Mouse (Mus musculus): ENCODE data around the gene Kif5c. TPM values are rescaled to one million over a fixed set of nuclear protein-coding genes. Genes with fewer than 3 reads are reported as not detected.

The Kif5c gene
- polyA plus RNA-seq, 1 experiment: not detected

DNA sequence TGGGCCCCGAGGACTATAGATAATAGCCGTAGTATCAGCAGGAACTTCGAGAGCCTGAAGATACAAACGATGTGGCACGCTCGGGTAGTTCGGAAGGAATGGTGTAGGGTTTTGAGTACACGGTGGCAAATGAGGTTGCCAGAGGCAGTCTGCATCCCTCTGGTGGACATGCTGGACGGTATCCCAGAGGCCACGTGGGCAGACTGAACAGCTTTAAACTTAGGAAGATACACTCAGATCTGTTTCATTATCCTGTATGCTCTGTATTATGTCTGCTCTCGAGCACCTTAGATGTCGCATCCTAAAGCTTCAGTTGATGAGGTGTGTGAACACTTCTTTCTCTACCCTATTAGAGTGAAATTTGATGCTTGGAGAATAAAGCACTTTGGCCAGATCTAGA, 56.9 kb downstream of the Kif5c start:
- TF ChIP-seq GATA1 (IDR thresholded peaks at IDR 0.05; ENCODE audit: low read length) (no peak), TAL1 (IDR thresholded peaks at IDR 0.05; ENCODE audit: low read length) (no peak)
- Histone ChIP-seq H3K36me3 (ENCODE audit: control insufficient read depth) (no peaks in the 10 kb centered on the region), H3K4me3 (replicated peaks) (no peak overlapping the region), H3K9me3 (ENCODE audit: control insufficient read depth, low read length) (no peaks in the 10 kb centered on the region), H3K4me1 (ENCODE audit: control insufficient read depth) (no peaks in the 10 kb centered on the region), H3K27me3 (ENCODE audit: control insufficient read depth) (no peaks in the 10 kb centered on the region)

GRCm38 (mm10) chr2:49678386-49678785, 59.3 kb downstream of the Kif5c start:
- no peaks in the 10 kb centered on the region for H3K4me1 ChIP-seq (ENCODE audit: control insufficient read depth)
- no peaks in the 10 kb centered on the region for H3K9me3 ChIP-seq (ENCODE audit: control insufficient read depth, low read length)
- no peaks in the 10 kb centered on the region for H3K36me3 ChIP-seq (ENCODE audit: control insufficient read depth)
- no peaks in the 10 kb centered on the region for H3K27me3 ChIP-seq (ENCODE audit: control insufficient read depth)
- no peak for TF ChIP-seq GATA1 (IDR thresholded peaks at IDR 0.05; ENCODE audit: low read length)
- TF ChIP-seq TAL1 (IDR thresholded peaks at IDR 0.05; ENCODE audit: low read length): no peak
- no peak overlapping the region for H3K4me3 ChIP-seq (replicated peaks)

DNA sequence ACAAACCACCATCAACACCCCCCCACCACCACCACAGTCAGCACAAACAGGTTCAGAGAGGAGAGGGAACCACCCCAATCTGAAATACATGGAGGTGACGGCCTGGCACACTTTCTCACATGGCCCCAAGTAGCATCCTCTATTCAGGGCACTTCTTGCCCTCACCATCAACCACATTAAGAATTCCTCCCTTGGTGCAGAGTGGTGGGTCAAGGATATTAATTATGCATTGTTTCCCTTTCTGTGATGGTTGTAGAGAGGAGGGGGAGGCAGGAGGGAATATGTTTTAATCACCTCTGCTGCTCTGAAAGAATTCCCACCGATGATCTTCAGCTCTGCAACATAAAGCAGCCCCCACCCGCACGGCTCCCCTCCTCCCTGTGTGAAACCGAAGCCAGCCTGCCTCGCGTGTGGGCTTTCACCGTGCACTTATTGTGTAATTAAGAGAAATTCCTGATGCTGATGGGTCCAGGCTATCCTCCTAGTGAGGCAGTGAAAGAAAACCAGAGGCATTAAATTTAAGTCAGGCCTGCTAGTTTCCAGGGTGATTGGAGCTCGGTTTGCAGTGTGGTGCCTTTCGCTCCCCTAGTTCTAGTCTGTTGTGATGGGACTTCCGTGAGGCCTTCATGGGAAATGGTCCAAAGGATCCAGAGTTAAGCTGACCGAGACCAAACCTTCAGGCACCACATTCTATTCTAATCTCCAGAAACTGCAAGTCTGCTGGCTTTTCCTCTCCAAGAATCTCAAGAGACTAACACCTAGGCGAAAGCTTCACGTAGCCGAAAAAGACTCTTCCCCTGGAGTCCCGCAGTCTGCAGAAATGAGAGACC, 60.3 kb downstream of the Kif5c start:
- Histone ChIP-seq H3K9me3 (ENCODE audit: control insufficient read depth, low read length) (no peaks in the 10 kb centered on the region), H3K36me3 (ENCODE audit: control insufficient read depth) (no peaks in the 10 kb centered on the region), H3K4me1 (ENCODE audit: control insufficient read depth) (no peaks in the 10 kb centered on the region), H3K4me3 (replicated peaks) (no peak overlapping the region), H3K27me3 (ENCODE audit: control insufficient read depth) (no peaks in the 10 kb centered on the region)
- no peak for TF ChIP-seq GATA1 (IDR thresholded peaks at IDR 0.05; ENCODE audit: low read length)
- TF ChIP-seq TAL1 (IDR thresholded peaks at IDR 0.05; ENCODE audit: low read length): no peak

GRCm38 (mm10) chr2:49682754-49683153, 63.7 kb downstream of the Kif5c start:
- Histone ChIP-seq H3K4me1 (ENCODE audit: control insufficient read depth) (no peaks in the 10 kb centered on the region), H3K36me3 (ENCODE audit: control insufficient read depth) (no peaks in the 10 kb centered on the region), H3K9me3 (ENCODE audit: control insufficient read depth, low read length) (no peaks in the 10 kb centered on the region), H3K4me3 (replicated peaks) (no peak overlapping the region), H3K27me3 (ENCODE audit: control insufficient read depth) (no peaks in the 10 kb centered on the region)
- TF ChIP-seq TAL1 (IDR thresholded peaks at IDR 0.05; ENCODE audit: low read length) (no peak), GATA1 (IDR thresholded peaks at IDR 0.05; ENCODE audit: low read length) (no peak)

- no peak overlapping the region for H3K4me3 ChIP-seq (replicated peaks)
- no peaks in the 10 kb centered on the region for H3K9me3 ChIP-seq (ENCODE audit: control insufficient read depth, low read length)
- no peak for TF ChIP-seq TAL1 (IDR thresholded peaks at IDR 0.05; ENCODE audit: low read length)
- H3K36me3 ChIP-seq (ENCODE audit: control insufficient read depth): no peaks in the 10 kb centered on the region
- H3K27me3 ChIP-seq (ENCODE audit: control insufficient read depth): no peaks in the 10 kb centered on the region
- H3K4me1 ChIP-seq (ENCODE audit: control insufficient read depth): no peaks in the 10 kb centered on the region
Measured at GRCm38 (mm10) chr2:49684808-49685207, 65.7 kb downstream of the Kif5c start.

GRCm38 (mm10) chr2:49690421-49690826, 71.3 kb downstream of the Kif5c start:
- H3K9me3 ChIP-seq (ENCODE audit: control insufficient read depth, low read length): no peaks in the 10 kb centered on the region
- H3K4me3 ChIP-seq (replicated peaks): no peak overlapping the region
- TF ChIP-seq TAL1 (IDR thresholded peaks at IDR 0.05; ENCODE audit: low read length): no peak
- no peak for TF ChIP-seq GATA1 (IDR thresholded peaks at IDR 0.05; ENCODE audit: low read length)
- no peaks in the 10 kb centered on the region for H3K36me3 ChIP-seq (ENCODE audit: control insufficient read depth)
- H3K27me3 ChIP-seq (ENCODE audit: control insufficient read depth): no peaks in the 10 kb centered on the region
- no peaks in the 10 kb centered on the region for H3K4me1 ChIP-seq (ENCODE audit: control insufficient read depth)

DNA sequence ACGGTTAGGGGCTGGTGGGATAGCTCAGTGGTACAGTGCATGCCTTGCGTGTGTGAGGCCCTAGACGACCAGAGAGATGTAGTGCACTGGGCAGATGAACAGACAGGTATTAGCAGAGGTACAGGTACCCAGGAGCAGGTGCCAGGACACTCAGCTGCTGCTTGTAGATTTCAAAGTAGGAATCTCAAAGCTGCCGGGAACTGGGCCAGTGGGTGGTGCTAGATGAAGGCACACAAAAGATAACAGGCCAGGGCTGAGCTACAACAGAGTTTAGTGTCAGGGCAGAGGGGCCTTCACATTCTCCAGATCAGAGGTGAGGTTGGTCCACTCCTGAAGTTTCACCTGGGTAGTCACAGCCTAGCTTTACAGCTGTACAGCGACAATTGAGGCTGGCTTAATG, 72.3 kb downstream of the Kif5c start:
- TF ChIP-seq TAL1 (IDR thresholded peaks at IDR 0.05; ENCODE audit: low read length) (no peak), GATA1 (IDR thresholded peaks at IDR 0.05; ENCODE audit: low read length) (no peak)
- H3K9me3 ChIP-seq (ENCODE audit: control insufficient read depth, low read length): no peaks in the 10 kb centered on the region
- no peaks in the 10 kb centered on the region for H3K4me1 ChIP-seq (ENCODE audit: control insufficient read depth)
- no peaks in the 10 kb centered on the region for H3K27me3 ChIP-seq (ENCODE audit: control insufficient read depth)
- no peak overlapping the region for H3K4me3 ChIP-seq (replicated peaks)
- H3K36me3 ChIP-seq (ENCODE audit: control insufficient read depth): no peaks in the 10 kb centered on the region

GRCm38 (mm10) chr2:49694727-49695126, 75.6 kb downstream of the Kif5c start:
- H3K4me3 ChIP-seq (replicated peaks): no peak overlapping the region
- H3K9me3 ChIP-seq (ENCODE audit: control insufficient read depth, low read length): no peaks in the 10 kb centered on the region
- no peaks in the 10 kb centered on the region for H3K4me1 ChIP-seq (ENCODE audit: control insufficient read depth)
- H3K27me3 ChIP-seq (ENCODE audit: control insufficient read depth): no peaks in the 10 kb centered on the region
- TF ChIP-seq GATA1 (IDR thresholded peaks at IDR 0.05; ENCODE audit: low read length): no peak
- no peak for TF ChIP-seq TAL1 (IDR thresholded peaks at IDR 0.05; ENCODE audit: low read length)
- no peaks in the 10 kb centered on the region for H3K36me3 ChIP-seq (ENCODE audit: control insufficient read depth)

GRCm38 (mm10) chr2:49695461-49695860, 76.4 kb downstream of the Kif5c start:
- H3K9me3 ChIP-seq (ENCODE audit: control insufficient read depth, low read length): no peaks in the 10 kb centered on the region
- H3K36me3 ChIP-seq (ENCODE audit: control insufficient read depth): no peaks in the 10 kb centered on the region
- H3K27me3 ChIP-seq (ENCODE audit: control insufficient read depth): no peaks in the 10 kb centered on the region
- no peak for TF ChIP-seq GATA1 (IDR thresholded peaks at IDR 0.05; ENCODE audit: low read length)
- no peak for TF ChIP-seq TAL1 (IDR thresholded peaks at IDR 0.05; ENCODE audit: low read length)
- H3K4me1 ChIP-seq (ENCODE audit: control insufficient read depth): no peaks in the 10 kb centered on the region
- no peak overlapping the region for H3K4me3 ChIP-seq (replicated peaks)

GRCm38 (mm10) chr2:49698851-49699250, 79.8 kb downstream of the Kif5c start:
- no peak for TF ChIP-seq TAL1 (IDR thresholded peaks at IDR 0.05; ENCODE audit: low read length)
- TF ChIP-seq GATA1 (IDR thresholded peaks at IDR 0.05; ENCODE audit: low read length): no peak
- H3K36me3 ChIP-seq (ENCODE audit: control insufficient read depth): no peaks in the 10 kb centered on the region
- no peaks in the 10 kb centered on the region for H3K9me3 ChIP-seq (ENCODE audit: control insufficient read depth, low read length)
- no peaks in the 10 kb centered on the region for H3K4me1 ChIP-seq (ENCODE audit: control insufficient read depth)
- no peak overlapping the region for H3K4me3 ChIP-seq (replicated peaks)
- H3K27me3 ChIP-seq (ENCODE audit: control insufficient read depth): no peaks in the 10 kb centered on the region

Data from erythroblast, embryonic 14.5 days (primary cell).